Comparison of ENCODE assay signal across 19 mouse cellular contexts in genomic region chr8:122301866-122302265, GRCm38 (mm10). TPM values are rescaled to one million over a fixed set of nuclear protein-coding genes. Genes with fewer than 3 reads are reported as not detected.
DNase-seq lines count a peak whose midpoint lies in the region; ATAC-seq lines count a peak whose summit lies in the region.
"Had no signal": no experiment of that assay in that cellular context is flagged by ENCODE, and none has a peak within 500 bp of the region (broad histone marks: within the 10 kb centered on the region; RNA-seq: fewer than 3 reads in every experiment).

No protein-coding gene starts in this region.

- no peak overlapping the region for H3K4me3 ChIP-seq in heart, embryonic 11.5 days (ENCODE audit: low read depth, low read length)
- no peak overlapping the region for H3K4me3 ChIP-seq in midbrain, embryonic 10.5 days
- no peak overlapping the region for H3K4me3 ChIP-seq in midbrain, embryonic 11.5 days (ENCODE audit: low read depth, low read length)
- no peak overlapping the region for H3K4me3 ChIP-seq in liver, embryonic 16.5 days (ENCODE audit: low read depth, low read length)
- no peak overlapping the region for H3K4me3 ChIP-seq in stomach, embryonic 16.5 days (replicated peaks; ENCODE audit: low read length)
- H3K4me3 ChIP-seq: limb, embryonic 15.5 days; neural tube, embryonic 12.5 days had no signal

- no peaks in the 10 kb centered on the region for H3K9me3 ChIP-seq in heart, embryonic 11.5 days (replicated peaks; ENCODE audit: control insufficient read depth, low read length)
- H3K9me3 ChIP-seq in midbrain, embryonic 10.5 days (replicated peaks), result no peaks in the 10 kb centered on the region
- no peaks in the 10 kb centered on the region for H3K9me3 ChIP-seq in midbrain, embryonic 11.5 days (ENCODE audit: control insufficient read depth, low read length)
- no peaks in the 10 kb centered on the region for H3K9me3 ChIP-seq in liver, embryonic 16.5 days (replicated peaks; ENCODE audit: control insufficient read depth, low read length)
- no peaks in the 10 kb centered on the region for H3K9me3 ChIP-seq in stomach, embryonic 16.5 days (replicated peaks; ENCODE audit: control insufficient read depth, low read length)
- H3K9me3 ChIP-seq: limb, embryonic 15.5 days; neural tube, embryonic 12.5 days had no signal

- no peak for DNase-seq in heart, adult 18-20 months
- no peak for DNase-seq in midbrain, embryonic 10.5 days (ENCODE audit: low spot score)
- DNase-seq in midbrain, embryonic 11.5 days (ENCODE audit: low spot score, missing footprints), result no peak
- no peak for DNase-seq in spleen, postnatal 14 days (ENCODE audit: low spot score in 2 of 2)
- no peak for DNase-seq in right cerebral cortex, adult 18-20 months
- DNase-seq: cerebellum, adult 11 months; lung, postnatal 4 days; retina, postnatal 1 day had no signal

- 0 out of 2 replicates have a peak, but pooled peaks cover 3% of the 10 kb centered on the region for H3K36me3 ChIP-seq in heart, embryonic 11.5 days (ENCODE audit: control insufficient read depth, insufficient read depth, low read length)
- no peaks in the 10 kb centered on the region for H3K36me3 ChIP-seq in midbrain, embryonic 10.5 days
- H3K36me3 ChIP-seq in midbrain, embryonic 11.5 days (ENCODE audit: control insufficient read depth, insufficient read depth, low read length), result no peaks in the 10 kb centered on the region
- peaks cover 14% of the 10 kb centered on the region for H3K36me3 ChIP-seq in liver, embryonic 16.5 days (ENCODE audit: control insufficient read depth, insufficient read depth)
- no peaks in the 10 kb centered on the region for H3K36me3 ChIP-seq in stomach, embryonic 16.5 days (ENCODE audit: control insufficient read depth, insufficient read depth, low read length)
- H3K36me3 ChIP-seq: limb, embryonic 15.5 days; neural tube, embryonic 12.5 days had no signal

- peak overlapping the region; percentile 36 for H3K27ac ChIP-seq in heart, embryonic 11.5 days (ENCODE audit: low read depth, low read length)
- peak overlapping the region; percentile 24; the same call in 1 of the 2 replicates for H3K27ac ChIP-seq in midbrain, embryonic 10.5 days (replicated peaks)
- no peak overlapping the region for H3K27ac ChIP-seq in midbrain, embryonic 11.5 days (ENCODE audit: low read depth, low read length)
- peak overlapping the region; percentile 97 for H3K27ac ChIP-seq in liver, embryonic 16.5 days (ENCODE audit: low read length)
- H3K27ac ChIP-seq in stomach, embryonic 16.5 days (ENCODE audit: low read length), result peak overlapping the region; percentile 40; the same call in 1 of the 2 replicates
- H3K27ac ChIP-seq: limb, embryonic 15.5 days; neural tube, embryonic 12.5 days had no signal

- WGBS in heart, embryonic 11.5 days (ENCODE audit: insufficient replicate concordance), result 48% methylated on average over 5 of the region's 5 CpGs
- WGBS in midbrain, embryonic 10.5 days, result 88% methylated on average over 5 of the region's 5 CpGs
- WGBS in midbrain, embryonic 11.5 days, result 89% methylated on average over 5 of the region's 5 CpGs
- 35% methylated on average over 5 of the region's 5 CpGs for WGBS in liver, embryonic 16.5 days (ENCODE audit: insufficient replicate concordance)
- WGBS in stomach, embryonic 16.5 days, result 66% methylated on average over 5 of the region's 5 CpGs

- no peak overlapping the region for H3K4me2 ChIP-seq in heart, embryonic 11.5 days
- no peak overlapping the region for H3K4me2 ChIP-seq in midbrain, embryonic 11.5 days
- peak overlapping the region; percentile 2; the same call in 1 of the 2 replicates for H3K4me2 ChIP-seq in liver, embryonic 16.5 days (ENCODE audit: low read depth, low read length)
- H3K4me2 ChIP-seq in stomach, embryonic 16.5 days (ENCODE audit: low read depth, low read length), result no peak overlapping the region
- H3K4me2 ChIP-seq: limb, embryonic 15.5 days; neural tube, embryonic 12.5 days had no signal

- H3K4me1 ChIP-seq in heart, embryonic 11.5 days (ENCODE audit: control insufficient read depth, insufficient read depth, low read length), result peaks cover 96% of the 10 kb centered on the region
- H3K4me1 ChIP-seq in midbrain, embryonic 10.5 days, result peaks cover 48% of the 10 kb centered on the region
- H3K4me1 ChIP-seq in midbrain, embryonic 11.5 days (ENCODE audit: control insufficient read depth, insufficient read depth, low read length), result peaks cover 7% of the 10 kb centered on the region
- H3K4me1 ChIP-seq in liver, embryonic 16.5 days (ENCODE audit: control insufficient read depth, low read depth, low read length), result peaks cover 100% of the 10 kb centered on the region
- H3K4me1 ChIP-seq in stomach, embryonic 16.5 days (ENCODE audit: control insufficient read depth, insufficient read depth, low read length), result peaks cover 53% of the 10 kb centered on the region

- H3K9ac ChIP-seq in heart, embryonic 11.5 days (ENCODE audit: low read depth, low read length), result no peak overlapping the region; the same call in 1 of the 2 replicates
- H3K9ac ChIP-seq in midbrain, embryonic 11.5 days (ENCODE audit: low read length), result no peak overlapping the region
- H3K9ac ChIP-seq in liver, embryonic 16.5 days (ENCODE audit: low read depth, low read length), result peak overlapping the region; percentile 13
- no peak overlapping the region for H3K9ac ChIP-seq in stomach, embryonic 16.5 days (ENCODE audit: low read length)
- H3K9ac ChIP-seq: limb, embryonic 15.5 days; neural tube, embryonic 12.5 days had no signal

- no peaks in the 10 kb centered on the region for H3K27me3 ChIP-seq in heart, embryonic 11.5 days (ENCODE audit: control insufficient read depth, insufficient read depth, low read length)
- 0 out of 2 replicates have a peak, but pooled peaks cover 4% of the 10 kb centered on the region for H3K27me3 ChIP-seq in midbrain, embryonic 10.5 days (ENCODE audit: low read depth, poor library complexity, severe bottlenecking)
- no peaks in the 10 kb centered on the region for H3K27me3 ChIP-seq in midbrain, embryonic 11.5 days (ENCODE audit: control insufficient read depth, insufficient read depth, low read length)
- no peaks in the 10 kb centered on the region for H3K27me3 ChIP-seq in liver, embryonic 16.5 days (ENCODE audit: control insufficient read depth, insufficient read depth, low read depth, low read length)
- H3K27me3 ChIP-seq in stomach, embryonic 16.5 days (ENCODE audit: control insufficient read depth, insufficient read depth, low read length), result no peaks in the 10 kb centered on the region
- H3K27me3 ChIP-seq: limb, embryonic 15.5 days; neural tube, embryonic 12.5 days had no signal

- ATAC-seq in heart, embryonic 11.5 days (replicated peaks; ENCODE audit: insufficient number of reproducible peaks, low FRiP score, low TSS enrichment), result 0 out of 2 replicates have a peak, but pooled peaks have one; percentile 32
- no peak for ATAC-seq in midbrain, embryonic 11.5 days (ENCODE audit: low FRiP score)
- ATAC-seq in liver, embryonic 16.5 days (ENCODE audit: low read depth), result peak; percentile 40
- no peak for ATAC-seq in stomach, embryonic 16.5 days (ENCODE audit: insufficient read depth, low FRiP score)

RNA-seq across cellular contexts. Expression of gene Zfpm1, which starts 19.9 kb away (rescaled TPM):
- polyA plus RNA-seq in heart, embryonic 11.5 days (2014; fragmentation: Nextera tagmentation; extraction: Ambion mirVana), result 6.9 and 7.9 TPM in 2 replicates
- total RNA-seq in heart, adult 18-20 months (2021), result 10 to 100 TPM; 18.4 to 23.0 TPM
- polyA plus RNA-seq in midbrain, embryonic 10.5 days (2016; fragmentation: Nextera tagmentation; extraction: Ambion mirVana), result 1.3 and 1.5 TPM in 2 replicates
- polyA plus RNA-seq in midbrain, embryonic 11.5 days (2014; fragmentation: Nextera tagmentation; extraction: Ambion mirVana), result 1.6 and 1.8 TPM in 2 replicates
- 6.8 and 8.1 TPM in 2 replicates for polyA plus RNA-seq in liver, embryonic 16.5 days (2015; fragmentation: Nextera tagmentation; extraction: Ambion mirVana)
- polyA plus RNA-seq in stomach, embryonic 16.5 days (2015; fragmentation: Nextera tagmentation; extraction: Ambion mirVana), result 2.0 and 2.1 TPM in 2 replicates

RNA-seq across cellular contexts. Expression of gene Trhr2, which starts 58.7 kb away (rescaled TPM):
- not detected in 2 replicates for polyA plus RNA-seq in heart, embryonic 11.5 days (2014; fragmentation: Nextera tagmentation; extraction: Ambion mirVana)
- total RNA-seq in heart, adult 18-20 months (2021), result not detected
- not detected in 2 replicates for polyA plus RNA-seq in midbrain, embryonic 10.5 days (2016; fragmentation: Nextera tagmentation; extraction: Ambion mirVana)
- polyA plus RNA-seq in midbrain, embryonic 11.5 days (2014; fragmentation: Nextera tagmentation; extraction: Ambion mirVana), result not detected in 2 replicates
- not detected in 2 replicates for polyA plus RNA-seq in liver, embryonic 16.5 days (2015; fragmentation: Nextera tagmentation; extraction: Ambion mirVana)
- not detected in 2 replicates for polyA plus RNA-seq in stomach, embryonic 16.5 days (2015; fragmentation: Nextera tagmentation; extraction: Ambion mirVana)
- total RNA-seq: adrenal gland, postnatal 4 days; common myeloid progenitor, adult 5-6 weeks; gastrocnemius, postnatal 4 days had no signal
- polyA plus RNA-seq: intestine, embryonic 14.5 days; large intestine, adult 2 months; neural tube, embryonic 12.5 days; thymus, postnatal 0 days had no signal

Comparison
In these comparisons a context has a peak if more than half of its experiments do, and no peak if none do; other contexts are left out.
1. ATAC-seq: peak in heart, embryonic 11.5 days (single experiment) and liver, embryonic 16.5 days (single experiment); none in midbrain, embryonic 11.5 days (single experiment) and stomach, embryonic 16.5 days (single experiment).